Mouse (Mus musculus): ENCODE measurements around the gene Zfp212. TPM values are rescaled to one million over a fixed set of nuclear protein-coding genes. Genes with fewer than 3 reads are reported as not detected.

Zfp212 gene
- total RNA-seq (2021): 10 to 100 TPM; 12.8 to 15.0 TPM
- long read RNA-seq, experiment 1, transcript Zfp212-201 (5 exons, 2,801 nt): major isoform, 17 of 22 reads
- long read RNA-seq, experiment 1, partial matches to known transcripts: 0 of 22 reads
- long read RNA-seq, experiment 1, other reads (novel, unspliced or antisense): 5 of 22 reads
- long read RNA-seq, experiment 2, transcript Zfp212-201 (5 exons, 2,801 nt): major isoform, 37 of 49 reads
- long read RNA-seq, experiment 2, partial matches to known transcripts: 1 of 49 reads
- long read RNA-seq, experiment 2, other reads (novel, unspliced or antisense): 11 of 49 reads

GRCm38 (mm10) chr6:47920447-47921340, at the start of gene Zfp212:
Gene Zfp212, plus strand, starts transcription at chr6:47920476.
- peak; percentile 78 to 81 for DNase-seq (ENCODE audit: low spot score in 2 of 2)

- DNase-seq (ENCODE audit: low spot score in 2 of 2): no peak
Measured at GRCm38 (mm10) chr6:47872266-47872665, 48.0 kb upstream of the Zfp212 start.

GRCm38 (mm10) chr6:47877058-47877457, 43.2 kb upstream of the Zfp212 start, which contains the start of gene Zfp282:
Gene Zfp282, plus strand, starts transcription at chr6:47877204.
- DNase-seq (ENCODE audit: low spot score in 2 of 2): no peak

- peak; percentile 87 to 90 for DNase-seq (ENCODE audit: low spot score in 2 of 2)
Measured at GRCm38 (mm10) chr6:47877461-47878132, 42.7 kb upstream of the Zfp212 start.

- DNase-seq (ENCODE audit: low spot score in 2 of 2): peak; percentile 15 to 23
Measured at GRCm38 (mm10) chr6:47878133-47878514, 42.2 kb upstream of the Zfp212 start.

- no peak for DNase-seq (ENCODE audit: low spot score in 2 of 2)
Measured at GRCm38 (mm10) chr6:47878593-47878992, 41.7 kb upstream of the Zfp212 start.

DNA sequence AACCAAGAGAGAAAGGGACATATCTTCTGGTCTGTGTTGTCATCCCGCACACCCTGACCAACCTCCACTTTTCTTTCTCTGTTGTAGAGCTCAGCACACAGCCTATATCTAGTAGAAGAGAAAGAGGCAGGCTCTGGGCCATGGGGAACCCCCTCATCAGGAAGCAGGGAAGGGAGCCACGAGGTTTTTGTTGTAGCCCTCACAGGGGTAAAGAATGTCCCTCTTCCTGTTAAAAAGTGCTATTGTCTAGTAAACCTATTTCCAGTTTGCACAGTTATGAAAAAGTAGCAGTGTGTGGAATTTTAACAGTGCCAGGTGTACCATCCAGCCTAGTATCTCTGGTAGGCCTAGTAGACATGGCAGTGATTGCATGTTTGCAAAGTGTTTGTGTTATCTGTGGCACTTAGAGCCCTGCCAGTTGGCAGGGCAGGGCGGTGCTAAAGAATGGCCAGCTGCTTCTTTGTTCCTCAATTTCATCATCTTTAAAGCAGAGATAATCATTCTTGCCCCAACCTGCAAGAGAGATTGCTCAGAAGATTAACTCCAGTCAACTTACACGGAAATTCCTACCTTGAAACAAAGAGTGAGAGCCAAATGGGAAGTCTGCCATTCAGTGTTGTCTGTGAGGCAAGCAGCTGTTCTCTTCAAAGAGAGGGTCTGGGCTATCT, 41.1 kb upstream of the Zfp212 start:
- DNase-seq (ENCODE audit: low spot score in 2 of 2): no peak

DNA sequence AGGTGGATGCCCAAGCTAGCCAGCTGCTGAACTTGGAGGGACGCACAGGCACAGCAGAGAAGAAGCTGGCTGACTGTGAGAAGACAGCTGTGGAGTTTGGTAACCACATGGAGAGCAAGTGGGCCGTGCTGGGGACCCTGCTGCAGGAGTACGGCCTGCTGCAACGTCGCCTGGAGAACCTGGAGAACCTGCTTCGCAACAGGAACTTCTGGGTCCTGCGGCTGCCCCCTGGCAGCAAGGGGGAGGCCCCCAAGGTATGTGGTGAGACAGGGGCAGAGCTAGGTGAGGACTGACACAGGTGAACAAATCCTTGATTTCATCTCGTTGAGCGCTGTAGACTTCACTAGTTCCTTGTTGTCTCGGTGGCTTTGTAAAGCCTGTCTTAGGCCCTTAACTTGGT, 40.1 kb upstream of the Zfp212 start:
- no peak for DNase-seq (ENCODE audit: low spot score in 2 of 2)

DNA sequence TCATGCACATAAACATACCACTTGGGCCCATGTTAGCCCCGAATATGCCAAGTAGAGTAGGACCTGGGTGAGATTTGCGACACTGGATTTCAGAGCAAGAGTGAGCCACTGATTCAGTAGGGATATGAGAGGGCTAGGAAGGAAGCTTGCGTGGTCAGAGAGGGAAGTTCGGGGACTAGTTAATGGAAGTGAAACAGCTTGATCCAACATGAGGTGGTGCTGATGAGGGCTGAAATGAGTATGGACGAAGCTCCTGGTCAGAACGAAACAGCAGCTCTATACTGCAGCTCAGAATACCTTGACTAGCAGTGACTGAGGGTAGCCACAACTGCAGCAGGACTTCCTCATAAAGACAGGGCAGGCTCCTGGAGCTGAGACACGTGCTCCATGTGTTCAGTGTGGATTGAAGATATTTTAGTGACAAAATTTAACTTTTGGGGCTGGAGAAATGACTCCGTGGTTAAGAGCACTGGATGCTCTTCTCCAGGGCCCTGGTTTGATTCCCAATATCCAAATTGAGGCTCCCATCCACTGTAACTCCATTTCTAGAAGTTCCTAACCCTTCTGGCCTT, 31.4 kb upstream of the Zfp212 start:
- DNase-seq (ENCODE audit: low spot score in 2 of 2): no peak

GRCm38 (mm10) chr6:47899416-47899815, 20.9 kb upstream of the Zfp212 start:
- no peak for DNase-seq (ENCODE audit: low spot score in 2 of 2)

DNA sequence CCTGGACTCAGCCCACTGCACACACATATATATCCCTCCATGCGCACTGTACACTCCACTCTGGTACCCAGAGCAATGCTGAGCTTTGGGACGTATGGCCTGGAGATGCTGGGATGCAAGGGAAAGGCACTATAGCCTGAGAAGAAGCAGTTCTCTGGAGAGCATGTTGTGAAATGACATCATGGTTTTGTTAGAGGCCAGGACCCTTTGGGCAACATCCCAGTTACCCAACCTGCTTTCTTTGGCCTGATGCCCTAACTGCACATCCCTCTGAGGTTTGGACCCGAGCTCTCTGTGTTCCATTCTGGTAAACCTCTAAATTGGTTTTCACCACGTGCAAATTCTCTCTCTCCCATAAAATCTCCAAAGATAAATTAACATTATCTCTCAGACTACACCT, 16.7 kb upstream of the Zfp212 start:
- DNase-seq (ENCODE audit: low spot score in 2 of 2): no peak

DNA sequence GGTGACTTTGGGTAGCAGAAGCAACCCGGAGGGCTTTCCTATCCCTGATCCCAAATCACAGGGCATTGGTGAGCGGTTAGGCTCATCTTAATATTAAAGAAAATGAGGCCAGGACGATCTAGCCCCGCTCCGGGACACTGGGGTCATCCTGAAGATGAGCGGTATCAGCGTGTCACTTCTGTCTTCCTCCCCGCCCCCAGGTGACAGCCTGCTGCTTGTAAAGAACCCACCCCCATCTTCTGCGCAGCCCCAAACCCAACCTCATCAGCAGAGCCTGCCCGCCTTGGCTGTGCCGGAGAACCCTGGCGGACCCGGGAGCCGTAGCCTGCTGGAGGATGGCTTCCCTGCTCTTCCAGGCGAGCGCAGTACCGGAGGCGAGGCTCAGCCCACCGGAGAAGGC, 15.9 kb upstream of the Zfp212 start:
- DNase-seq (ENCODE audit: low spot score in 2 of 2): no peak

DNA sequence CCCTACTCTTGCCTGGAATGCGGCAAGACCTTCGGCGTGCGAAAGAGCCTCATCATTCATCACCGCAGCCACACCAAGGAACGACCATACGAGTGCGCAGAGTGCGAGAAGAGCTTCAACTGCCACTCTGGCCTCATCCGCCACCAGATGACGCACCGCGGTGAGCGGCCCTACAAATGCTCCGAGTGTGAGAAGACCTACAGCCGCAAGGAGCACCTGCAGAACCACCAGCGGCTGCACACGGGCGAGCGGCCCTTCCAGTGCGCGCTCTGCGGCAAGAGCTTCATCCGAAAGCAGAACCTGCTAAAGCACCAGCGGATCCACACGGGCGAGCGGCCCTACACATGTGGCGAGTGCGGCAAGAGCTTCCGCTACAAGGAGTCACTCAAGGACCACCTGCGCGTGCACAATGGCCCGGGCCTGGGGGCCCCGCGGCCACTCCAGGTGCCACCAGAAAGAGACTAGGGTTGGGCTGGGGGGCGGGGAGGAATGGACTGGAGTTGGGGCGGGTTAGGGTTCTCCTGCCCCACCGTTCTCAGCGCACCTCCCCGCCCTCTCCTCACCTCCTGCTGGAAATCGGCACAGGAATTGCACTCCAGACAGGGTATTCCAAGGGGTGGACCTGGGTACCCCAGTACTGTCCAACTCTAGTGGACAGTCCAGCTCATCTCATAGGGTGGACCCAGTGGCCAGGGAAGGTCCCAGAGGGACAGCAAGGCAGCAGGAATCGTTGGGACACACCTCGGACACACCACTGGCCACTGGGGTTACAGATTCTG, 15.2 kb upstream of the Zfp212 start:
- DNase-seq (ENCODE audit: low spot score in 2 of 2): no peak

- DNase-seq (ENCODE audit: low spot score in 2 of 2): no peak
Measured at GRCm38 (mm10) chr6:47906326-47906725, 13.9 kb upstream of the Zfp212 start.

DNA sequence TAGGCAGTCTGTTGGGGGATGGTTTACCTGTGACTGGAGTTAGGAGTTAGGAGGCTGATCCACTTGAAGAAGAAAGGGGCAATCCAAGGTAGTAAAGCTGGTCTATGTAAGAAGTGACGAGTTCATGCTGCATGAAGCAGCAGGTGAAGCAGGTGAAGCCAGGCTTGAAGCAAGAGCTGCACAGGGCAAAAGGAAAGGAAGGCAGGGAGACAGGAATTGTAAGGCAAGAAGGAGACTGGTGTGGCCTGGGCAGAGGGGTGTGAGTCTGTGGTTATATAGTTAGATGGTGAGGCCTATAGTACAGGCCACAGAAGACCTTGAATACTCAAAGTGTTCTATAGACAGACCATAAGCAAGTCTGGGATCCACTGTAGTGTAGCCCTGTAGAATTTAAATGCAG, 11.3 kb upstream of the Zfp212 start:
- DNase-seq (ENCODE audit: low spot score in 2 of 2): no peak

DNA sequence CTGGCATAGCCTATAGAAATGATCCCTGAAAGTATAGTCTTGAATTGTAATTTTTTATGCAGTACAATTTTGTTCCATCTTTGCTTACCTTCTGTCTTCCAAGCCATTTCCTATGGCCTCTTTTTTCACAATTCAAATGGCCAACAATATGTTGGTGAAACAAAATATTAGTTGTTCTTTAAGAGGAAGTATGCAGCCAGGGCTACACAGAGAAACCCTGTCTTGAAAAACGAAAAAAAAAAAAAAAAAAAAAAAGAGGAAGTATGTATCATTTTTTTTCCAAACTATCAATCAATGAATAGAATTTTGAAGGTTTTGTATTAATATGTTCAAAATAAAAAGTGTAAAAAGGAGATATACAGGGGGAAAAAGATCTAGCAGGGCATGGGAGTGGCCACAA, 8.6 kb upstream of the Zfp212 start:
- no peak for DNase-seq (ENCODE audit: low spot score in 2 of 2)

GRCm38 (mm10) chr6:47912991-47913390, 7.3 kb upstream of the Zfp212 start:
- DNase-seq (ENCODE audit: low spot score in 2 of 2): no peak

GRCm38 (mm10) chr6:47917051-47917450, 3.2 kb upstream of the Zfp212 start:
- no peak for DNase-seq (ENCODE audit: low spot score in 2 of 2)

GRCm38 (mm10) chr6:47918768-47919274, 1.5 kb upstream of the Zfp212 start:
- DNase-seq (ENCODE audit: low spot score in 2 of 2): no peak
